Mouse (Mus musculus): ENCODE measurements at regions not wholly inside any gene's neighbourhood (a gene's known extent, or its start where the extent isn't known, plus 50 kb on each side); places are given as distances from the start of the nearest gene placed in this dataset.
"Not testable (repeated sequence)": the region's sequence is repeated elsewhere in the genome, so short reads cannot be mapped to it uniquely, and the experiment has no call there.

DNA sequence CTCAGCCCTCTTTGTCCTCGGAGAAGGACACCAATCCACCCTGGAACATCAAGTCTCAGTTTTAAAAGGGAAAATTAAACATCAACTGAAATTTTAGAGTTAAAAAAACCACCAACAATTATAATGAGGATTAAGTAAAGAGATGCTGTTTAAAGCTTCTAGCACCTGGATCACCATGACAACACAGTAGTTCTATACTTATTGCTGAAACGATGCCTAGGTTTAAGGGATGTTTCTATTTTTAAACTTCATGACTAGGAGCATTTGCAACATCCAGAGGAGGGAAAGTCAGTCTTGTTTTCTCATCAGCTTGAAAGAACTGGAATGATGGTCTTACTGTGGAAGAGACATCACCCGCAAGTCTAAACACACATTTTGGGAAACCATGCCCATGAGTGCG, 484.5 kb upstream of the Fam241a start:
- H3K4me3 ChIP-seq: no peak overlapping the region
- H3K9me3 ChIP-seq: no peaks in the 10 kb centered on the region
- H3K27ac ChIP-seq: no peak overlapping the region
- WGBS: 94% methylated on average over 4 of the region's 4 CpGs
- H3K27me3 ChIP-seq (ENCODE audit: poor library complexity, severe bottlenecking): no peaks in the 10 kb centered on the region
- H3K4me1 ChIP-seq: no peaks in the 10 kb centered on the region
- DNase-seq (ENCODE audit: extremely low spot score, low spot score): no peak
- no peaks in the 10 kb centered on the region for H3K36me3 ChIP-seq (replicated peaks)

DNA sequence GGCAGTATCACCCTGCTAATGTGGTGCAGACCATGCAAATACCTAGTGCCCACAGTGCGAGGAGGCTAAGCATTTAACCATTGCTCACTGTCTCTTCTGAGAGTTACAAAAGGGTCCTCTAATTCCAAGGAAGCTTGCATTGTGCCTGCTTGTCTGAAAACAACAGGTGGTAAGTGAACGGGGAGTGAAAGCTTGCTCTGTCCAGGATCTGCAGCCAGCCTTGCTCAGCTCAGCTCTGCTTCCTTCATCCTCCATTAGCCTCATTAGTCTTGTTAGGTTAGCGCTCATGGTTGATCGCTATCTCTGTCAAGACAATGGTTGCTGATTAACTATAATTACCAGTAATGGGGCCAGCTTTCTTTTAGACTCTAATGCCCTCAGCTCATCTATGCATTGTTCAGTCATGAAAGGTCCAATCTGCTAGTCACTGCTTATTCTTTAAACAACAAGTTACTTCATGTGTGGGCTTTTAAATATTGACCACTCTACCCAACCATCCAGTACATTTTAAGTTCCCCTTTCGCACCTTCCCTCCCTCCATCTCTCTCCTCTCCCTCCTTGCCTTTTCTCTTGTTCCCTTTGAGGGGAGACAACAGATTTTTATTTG, 473.5 kb upstream of the Fam241a start:
- no peaks in the 10 kb centered on the region for H3K9me3 ChIP-seq
- no peak overlapping the region for H3K4me3 ChIP-seq
- H3K36me3 ChIP-seq (replicated peaks): no peaks in the 10 kb centered on the region
- WGBS: 8% methylated on average over 5 of the region's 5 CpGs
- no peak overlapping the region for H3K27ac ChIP-seq
- peaks cover 10% of the 10 kb centered on the region for H3K4me1 ChIP-seq
- H3K27me3 ChIP-seq (ENCODE audit: poor library complexity, severe bottlenecking): 0 out of 2 replicates have a peak, but pooled peaks cover 4% of the 10 kb centered on the region
- no peak for DNase-seq (ENCODE audit: extremely low spot score, low spot score)

DNA sequence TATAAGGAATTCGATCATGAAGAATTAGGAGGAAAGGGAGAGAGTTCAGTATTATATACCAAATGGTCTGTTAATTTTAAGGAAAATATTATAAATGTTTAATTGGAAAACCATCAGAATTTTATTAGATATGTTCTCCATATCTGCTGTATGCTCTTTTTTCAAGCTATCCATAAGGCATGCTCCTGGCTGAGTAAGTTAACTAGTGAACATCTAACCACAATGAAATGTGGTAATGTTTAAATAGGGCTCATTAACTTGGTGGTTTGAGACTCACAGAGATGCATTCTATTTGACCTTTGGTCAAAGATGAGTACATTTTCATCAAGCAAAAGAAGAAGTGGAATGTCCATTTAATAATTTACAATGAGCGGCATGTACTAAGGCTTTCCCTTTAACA, 466.2 kb upstream of the Fam241a start:
- H3K4me1 ChIP-seq: no peaks in the 10 kb centered on the region
- no peaks in the 10 kb centered on the region for H3K27me3 ChIP-seq (ENCODE audit: poor library complexity, severe bottlenecking)
- no peaks in the 10 kb centered on the region for H3K9me3 ChIP-seq
- no peak for DNase-seq (ENCODE audit: extremely low spot score, low spot score)
- 91% methylated on average over 2 of the region's 2 CpGs for WGBS
- no peaks in the 10 kb centered on the region for H3K36me3 ChIP-seq (replicated peaks)
- no peak overlapping the region for H3K4me3 ChIP-seq
- H3K27ac ChIP-seq: no peak overlapping the region

DNA sequence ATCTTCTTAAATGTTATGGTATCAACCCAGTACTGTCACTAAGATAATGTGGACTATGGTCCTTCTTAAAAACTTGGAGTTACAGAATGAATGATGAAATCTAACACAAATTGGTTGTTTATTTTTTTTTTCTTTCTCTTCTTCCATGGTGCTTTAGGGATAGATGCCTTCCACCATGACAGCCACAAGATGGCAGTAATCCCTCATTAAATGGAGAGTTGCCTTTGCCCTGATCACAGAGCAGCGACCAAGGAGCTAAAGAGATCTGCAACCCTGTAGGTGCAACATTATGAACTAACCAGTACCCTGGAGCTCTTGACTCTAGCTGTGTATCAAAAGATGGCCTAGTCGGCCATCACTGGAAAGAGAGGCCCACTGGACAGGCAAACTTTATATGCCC, 453.0 kb upstream of the Fam241a start:
- H3K9me3 ChIP-seq; H3K4me3 ChIP-seq; H3K27me3 ChIP-seq (ENCODE audit: poor library complexity, severe bottlenecking); H3K27ac ChIP-seq; H3K4me1 ChIP-seq; H3K36me3 ChIP-seq (replicated peaks): not testable (repeated sequence)
- DNase-seq (ENCODE audit: extremely low spot score, low spot score): peak; percentile 41
- 4% methylated on average over 2 of the region's 2 CpGs for WGBS

DNA sequence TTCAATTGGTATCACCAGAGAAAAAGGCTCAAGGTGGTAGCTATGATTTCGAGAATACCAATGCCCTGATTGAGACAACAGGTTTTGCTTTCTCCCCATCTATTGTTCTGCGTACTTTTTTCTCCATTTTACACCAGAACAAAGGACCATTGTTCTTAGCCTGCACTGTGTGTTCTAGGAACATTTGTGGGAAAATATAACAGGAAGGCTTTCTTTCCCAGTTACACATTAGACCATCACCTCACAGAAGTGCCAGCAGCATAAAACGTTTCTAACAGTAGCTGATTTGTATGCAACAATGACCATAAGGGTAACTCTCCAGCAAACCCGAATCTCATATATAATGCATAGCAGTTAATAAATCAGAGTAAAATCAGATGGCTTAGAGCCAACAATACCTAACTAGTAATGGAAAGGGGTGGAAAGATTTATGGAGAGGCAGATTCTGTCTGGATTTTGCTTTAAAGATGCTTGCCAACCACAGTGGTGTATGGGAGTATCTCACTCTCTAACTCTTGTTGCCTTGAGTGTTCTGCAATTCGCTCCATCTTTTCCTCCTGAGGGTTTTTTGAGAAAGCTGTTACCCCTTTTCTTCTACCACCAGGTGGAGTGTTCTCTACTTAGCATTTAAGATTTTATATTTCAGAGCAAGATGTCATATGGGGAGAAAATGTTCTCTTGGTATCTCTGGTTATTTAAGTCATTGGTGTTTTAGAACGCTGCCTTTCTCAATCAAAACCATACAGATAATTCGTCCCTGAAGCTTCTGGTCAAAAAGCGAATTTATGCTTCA, 451.9 kb upstream of the Fam241a start:
- Histone ChIP-seq H3K36me3 (replicated peaks) (no peaks in the 10 kb centered on the region), H3K4me1 (peaks cover 5% of the 10 kb centered on the region; the same call in 1 of the 2 replicates), H3K27ac (no peak overlapping the region), H3K27me3 (ENCODE audit: poor library complexity, severe bottlenecking) (0 out of 2 replicates have a peak, but pooled peaks cover 4% of the 10 kb centered on the region), H3K9me3 (no peaks in the 10 kb centered on the region), H3K4me3 (no peak overlapping the region)
- 69% methylated on average over 8 of the region's 8 CpGs for WGBS
- DNase-seq (ENCODE audit: extremely low spot score, low spot score): no peak

DNA sequence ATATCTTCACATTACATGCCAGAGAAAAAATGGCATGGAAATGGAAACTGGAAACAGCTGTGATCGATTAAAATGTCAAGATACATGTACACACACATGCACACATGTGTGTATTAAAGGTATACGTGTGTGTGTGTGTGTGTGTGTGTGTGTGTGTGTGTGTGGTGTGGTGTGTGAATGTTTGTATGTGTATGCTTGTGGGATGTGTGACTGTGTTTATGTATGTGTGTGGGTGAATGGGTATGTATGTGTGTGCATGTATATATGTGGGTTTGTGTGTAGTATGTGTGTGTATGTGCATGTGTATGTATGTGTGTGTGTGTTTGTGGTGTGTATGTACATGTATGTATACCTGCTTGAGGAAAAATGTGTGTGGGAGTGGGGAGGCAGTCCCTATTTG, 441.4 kb upstream of the Fam241a start:
- Histone ChIP-seq H3K4me1 (no peaks in the 10 kb centered on the region), H3K4me3 (no peak overlapping the region), H3K27me3 (ENCODE audit: poor library complexity, severe bottlenecking) (no peaks in the 10 kb centered on the region), H3K36me3 (replicated peaks) (no peaks in the 10 kb centered on the region), H3K27ac (no peak overlapping the region), H3K9me3 (no peaks in the 10 kb centered on the region)
- WGBS: 81% methylated on average over 2 of the region's 2 CpGs
- DNase-seq (ENCODE audit: extremely low spot score, low spot score): no peak

DNA sequence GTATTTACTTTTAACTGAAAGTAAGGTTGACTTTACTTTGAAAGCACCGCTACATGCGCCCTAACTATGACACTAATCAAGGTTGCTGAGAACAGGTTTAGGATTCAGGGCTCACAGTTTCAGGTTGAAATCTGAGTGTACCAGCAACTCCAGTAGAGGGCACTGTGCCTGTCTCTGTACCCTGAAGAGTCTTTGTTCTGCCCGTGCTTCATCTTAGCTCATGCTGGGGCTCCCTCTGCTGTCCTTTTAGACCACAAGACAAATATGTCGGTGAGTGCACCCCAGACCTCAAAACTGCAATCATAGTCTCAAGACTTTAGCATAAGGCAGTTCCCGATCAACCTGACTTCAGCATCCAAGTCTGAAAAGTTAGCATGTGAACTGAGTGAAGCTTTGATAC, 440.9 kb upstream of the Fam241a start:
- no peak overlapping the region for H3K27ac ChIP-seq
- H3K36me3 ChIP-seq (replicated peaks): no peaks in the 10 kb centered on the region
- no peak overlapping the region for H3K4me3 ChIP-seq
- 32% methylated on average over 5 of the region's 5 CpGs for WGBS
- no peaks in the 10 kb centered on the region for H3K4me1 ChIP-seq
- H3K9me3 ChIP-seq: no peaks in the 10 kb centered on the region
- DNase-seq (ENCODE audit: extremely low spot score, low spot score): peak; percentile 71
- H3K27me3 ChIP-seq (ENCODE audit: poor library complexity, severe bottlenecking): no peaks in the 10 kb centered on the region

DNA sequence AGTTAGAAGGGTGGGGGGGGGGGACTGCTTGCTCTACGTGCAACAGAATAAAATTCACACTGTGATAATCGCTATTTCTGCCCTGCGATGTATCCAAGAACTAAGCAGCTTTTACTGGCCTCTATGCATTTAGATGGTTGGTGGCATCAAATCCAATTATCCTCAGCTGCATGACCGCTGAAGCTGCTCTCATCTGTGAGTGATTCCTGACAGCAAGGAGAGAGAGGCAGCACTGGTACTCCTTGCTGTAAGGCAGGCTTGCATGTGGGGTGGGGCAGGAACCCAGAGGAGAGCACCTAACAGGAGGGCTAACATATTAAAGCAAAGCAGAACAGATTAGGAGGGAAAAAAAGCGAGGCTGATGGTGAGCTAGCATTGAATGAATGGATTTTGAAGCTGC, 431.6 kb upstream of the Fam241a start:
- Histone ChIP-seq H3K36me3 (replicated peaks) (no peaks in the 10 kb centered on the region), H3K27ac (no peak overlapping the region), H3K4me1 (peaks cover 10% of the 10 kb centered on the region), H3K9me3 (no peaks in the 10 kb centered on the region), H3K4me3 (no peak overlapping the region), H3K27me3 (ENCODE audit: poor library complexity, severe bottlenecking) (no peaks in the 10 kb centered on the region)
- 25% methylated on average over 5 of the region's 5 CpGs for WGBS
- DNase-seq (ENCODE audit: extremely low spot score, low spot score): no peak

DNA sequence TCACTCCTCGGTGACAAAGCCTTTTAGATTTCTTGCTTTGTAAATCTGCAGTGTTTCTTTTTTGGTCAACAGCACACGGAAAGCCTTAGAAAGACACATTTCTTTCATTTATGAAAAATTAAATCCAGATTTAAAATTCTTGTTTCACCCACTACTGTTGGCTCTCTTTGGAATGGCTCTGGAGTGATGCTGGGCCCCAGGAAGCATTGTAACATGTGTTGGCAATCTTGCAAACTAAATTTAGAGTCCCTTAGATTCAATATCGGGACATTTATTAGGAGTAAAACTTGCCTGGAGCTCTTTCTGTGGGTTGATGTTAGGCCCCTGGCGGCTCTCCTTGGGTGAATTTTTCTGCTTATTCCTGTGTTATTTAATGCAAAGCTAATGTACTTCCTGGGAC, 405.2 kb upstream of the Fam241a start:
- no peaks in the 10 kb centered on the region for H3K36me3 ChIP-seq (replicated peaks)
- no peak for DNase-seq (ENCODE audit: extremely low spot score, low spot score)
- WGBS: 75% methylated on average over 4 of the region's 4 CpGs
- peaks cover 5% of the 10 kb centered on the region for H3K4me1 ChIP-seq
- H3K27ac ChIP-seq: no peak overlapping the region
- no peaks in the 10 kb centered on the region for H3K9me3 ChIP-seq
- no peaks in the 10 kb centered on the region for H3K27me3 ChIP-seq (ENCODE audit: poor library complexity, severe bottlenecking)
- no peak overlapping the region for H3K4me3 ChIP-seq

DNA sequence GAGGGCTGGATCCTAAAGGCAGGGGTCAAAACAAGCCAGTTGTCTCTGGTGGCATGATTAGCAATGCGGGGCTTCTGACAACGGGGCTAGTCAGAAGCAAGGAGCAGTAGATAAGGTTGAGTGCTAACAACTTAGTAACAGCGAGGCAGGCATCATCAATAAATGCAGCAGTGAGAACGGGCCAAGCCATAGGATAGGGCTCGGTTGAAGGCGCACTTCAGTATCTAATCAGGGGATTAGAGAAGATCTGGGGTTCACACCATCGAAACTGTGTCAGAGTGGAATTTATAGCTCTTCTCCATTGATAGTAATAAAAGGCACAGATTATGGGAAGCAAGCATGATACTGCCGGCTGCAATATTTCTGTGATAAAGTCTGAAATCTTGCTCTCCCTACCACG, 402.0 kb upstream of the Fam241a start:
- Histone ChIP-seq H3K4me3 (no peak overlapping the region), H3K4me1 (no peaks in the 10 kb centered on the region), H3K9me3 (no peaks in the 10 kb centered on the region), H3K27ac (no peak overlapping the region), H3K27me3 (ENCODE audit: poor library complexity, severe bottlenecking) (no peaks in the 10 kb centered on the region), H3K36me3 (replicated peaks) (no peaks in the 10 kb centered on the region)
- DNase-seq (ENCODE audit: extremely low spot score, low spot score): no peak
- WGBS: 86% methylated on average over 9 of the region's 9 CpGs

DNA sequence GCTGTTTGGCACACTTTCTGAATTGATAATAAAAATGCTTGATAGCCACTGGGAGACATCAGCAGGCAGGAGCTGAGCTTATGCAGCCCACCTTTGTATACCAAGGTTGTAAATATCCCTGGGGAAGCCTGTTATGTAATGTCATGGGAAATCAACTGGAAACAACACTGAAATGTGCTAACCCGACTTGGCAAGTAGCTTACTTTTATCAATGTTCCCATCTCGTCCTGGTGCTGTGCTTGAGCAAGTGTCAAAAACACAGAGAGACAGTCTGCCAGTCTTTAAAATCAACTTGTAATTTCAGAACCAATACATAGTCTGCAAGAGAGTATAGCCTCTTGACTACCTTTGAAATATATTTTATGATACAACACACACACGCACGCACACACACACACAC, 391.7 kb upstream of the Fam241a start:
- Histone ChIP-seq H3K27ac (no peak overlapping the region), H3K9me3 (no peaks in the 10 kb centered on the region), H3K36me3 (replicated peaks) (no peaks in the 10 kb centered on the region), H3K4me3 (no peak overlapping the region), H3K27me3 (ENCODE audit: poor library complexity, severe bottlenecking) (no peaks in the 10 kb centered on the region), H3K4me1 (no peaks in the 10 kb centered on the region)
- no peak for DNase-seq (ENCODE audit: extremely low spot score, low spot score)
- WGBS: 82% methylated on average over 4 of the region's 4 CpGs

DNA sequence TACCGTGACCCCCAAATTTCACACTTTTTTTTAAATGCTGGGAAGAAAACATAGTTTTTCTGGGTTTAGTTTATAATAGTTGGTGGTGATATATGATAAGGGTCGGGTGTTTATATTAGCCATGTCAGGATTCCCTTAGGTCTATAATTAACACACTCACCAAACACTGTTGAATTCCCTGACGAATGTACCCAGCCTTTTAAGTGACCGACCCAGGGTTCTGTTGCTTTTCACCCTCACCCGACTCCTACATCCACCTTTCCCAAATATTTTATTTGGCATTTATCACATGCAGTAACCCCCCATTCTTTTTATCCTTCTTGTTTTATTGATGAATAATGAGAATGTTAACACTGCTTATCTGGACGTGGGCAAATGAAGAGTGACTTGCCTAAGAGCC, 389.1 kb upstream of the Fam241a start:
- Histone ChIP-seq H3K27me3 (ENCODE audit: poor library complexity, severe bottlenecking) (no peaks in the 10 kb centered on the region), H3K27ac (no peak overlapping the region), H3K9me3 (no peaks in the 10 kb centered on the region), H3K4me1 (no peaks in the 10 kb centered on the region), H3K36me3 (replicated peaks) (no peaks in the 10 kb centered on the region), H3K4me3 (no peak overlapping the region)
- no peak for DNase-seq (ENCODE audit: extremely low spot score, low spot score)
- WGBS: 91% methylated on average over 6 of the region's 6 CpGs

DNA sequence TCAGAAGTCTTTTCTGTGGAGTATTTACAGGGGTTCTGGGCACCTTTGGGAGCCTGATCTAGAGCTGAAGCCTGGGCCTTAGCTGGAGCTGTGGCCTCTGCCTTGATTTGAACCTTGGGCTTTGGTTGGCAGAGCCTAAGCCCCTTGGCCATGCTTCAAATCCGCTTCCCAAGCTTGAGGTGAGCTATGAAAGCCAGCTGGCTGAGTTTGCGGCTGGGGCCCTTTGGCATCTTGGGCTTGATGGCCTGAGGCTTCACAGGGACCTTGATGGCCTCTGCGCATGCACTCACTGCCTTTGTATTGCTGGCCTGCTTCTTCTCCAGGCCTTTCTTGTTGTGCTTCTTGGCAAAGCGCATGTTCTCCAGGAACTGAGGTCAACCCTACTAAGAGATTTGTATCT, 384.5 kb upstream of the Fam241a start:
- no peak overlapping the region for H3K4me3 ChIP-seq
- H3K27me3 ChIP-seq (ENCODE audit: poor library complexity, severe bottlenecking): no peaks in the 10 kb centered on the region
- 94% methylated on average over 4 of the region's 4 CpGs for WGBS
- H3K36me3 ChIP-seq (replicated peaks): no peaks in the 10 kb centered on the region
- no peaks in the 10 kb centered on the region for H3K4me1 ChIP-seq
- H3K9me3 ChIP-seq: no peaks in the 10 kb centered on the region
- DNase-seq (ENCODE audit: extremely low spot score, low spot score): no peak
- H3K27ac ChIP-seq: no peak overlapping the region
